In the genomic region with DNA sequence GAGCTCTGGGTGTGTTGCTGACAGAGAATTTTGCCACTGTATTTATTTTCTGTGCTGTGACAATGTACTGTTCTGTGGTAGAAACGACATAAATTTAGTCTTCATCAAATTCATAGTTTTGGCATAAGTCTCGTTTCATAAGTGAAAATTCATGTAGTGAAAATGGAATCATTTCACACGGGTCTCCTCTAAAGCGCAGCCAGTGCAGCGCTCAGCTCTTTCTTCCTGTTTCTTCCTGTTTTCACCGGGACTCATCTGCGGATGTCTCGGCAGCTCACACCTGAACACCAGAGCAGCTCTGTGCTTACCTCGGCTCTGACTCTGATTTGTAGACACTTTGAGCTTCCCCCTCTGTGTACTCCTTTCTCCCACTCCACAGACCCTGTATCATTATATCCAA, we compare ENCODE assay signal across 14 mouse cellular contexts.
"Had no signal": no experiment of that assay in that cellular context is flagged by ENCODE, and none has a peak within 500 bp of the region (broad histone marks: within the 10 kb centered on the region; RNA-seq: fewer than 3 reads in every experiment).

No protein-coding gene starts in this region.

- H3K9me3 ChIP-seq: intestine, embryonic 15.5 days; limb, embryonic 13.5 days; neural tube, embryonic 12.5 days had no signal

- DNase-seq: kidney, adult 18-20 months; kidney, postnatal 10 days; kidney, postnatal 4 days; lung, adult 18-20 months; lung, postnatal 36 days; midbrain, embryonic 14.5 days; thymus, postnatal 4 days had no signal

- ATAC-seq: intestine, embryonic 15.5 days had no signal

- H3K36me3 ChIP-seq: intestine, embryonic 15.5 days; limb, embryonic 13.5 days; neural tube, embryonic 12.5 days had no signal

- H3K4me3 ChIP-seq: intestine, embryonic 15.5 days; layer of hippocampus, adult 2 months; limb, embryonic 13.5 days; myocyte; neural tube, embryonic 12.5 days had no signal

- H3K4me1 ChIP-seq: intestine, embryonic 15.5 days; limb, embryonic 13.5 days; neural tube, embryonic 12.5 days had no signal

- H3K27ac ChIP-seq: intestine, embryonic 15.5 days; layer of hippocampus, adult 2 months; limb, embryonic 13.5 days; liver, embryonic 14.5 days; neural tube, embryonic 12.5 days; stomach, postnatal 0 days had no signal

- H3K4me2 ChIP-seq: intestine, embryonic 15.5 days; limb, embryonic 13.5 days; neural tube, embryonic 12.5 days had no signal

- H3K27me3 ChIP-seq: intestine, embryonic 15.5 days; limb, embryonic 13.5 days; neural tube, embryonic 12.5 days had no signal

- H3K9ac ChIP-seq: intestine, embryonic 15.5 days; limb, embryonic 13.5 days; liver, embryonic 14.5 days; neural tube, embryonic 12.5 days had no signal
